Mouse (Mus musculus) megakaryocyte, embryonic 14.5 days (primary cell): Measurements from ENCODE around the gene Rps5. TPM values are rescaled to one million over a fixed set of nuclear protein-coding genes. Genes with fewer than 3 reads are reported as not detected.

Experiments
- H3K27me3 ChIP-seq: replicated peaks from 2 replicates; pipeline ENCODE3; 2012; ENCODE audit warnings: inconsistent platforms
- H3K36me3 ChIP-seq: replicated peaks from 2 replicates; pipeline ENCODE3; 2012; ENCODE audit warnings: low read length, inconsistent platforms, mixed read lengths
- H3K4me1 ChIP-seq: 2 replicates; pipeline ENCODE4 v1.6.1; 2012; ENCODE audit warnings: inconsistent platforms
- H3K4me3 ChIP-seq: replicated peaks from 2 replicates; pipeline ENCODE3; 2012; ENCODE audit warnings: moderate library complexity, mild to moderate bottlenecking, inconsistent platforms
- H3K9me3 ChIP-seq: 2 replicates; pipeline ENCODE4 v1.6.1; 2012; ENCODE audit warnings: inconsistent platforms
- FLI1 ChIP-seq: IDR thresholded peaks from 2 replicates; pipeline ENCODE4 v1.6.1; 2012; ENCODE audit warnings: low read length, inconsistent platforms, mixed read lengths
- GATA1 ChIP-seq: IDR thresholded peaks from 3 replicates; pipeline ENCODE4 v1.6.1; 2012; ENCODE audit warnings: mixed read lengths, low read length, inconsistent platforms, borderline replicate concordance
- polyA plus RNA-seq: library from polyadenylated mRNA; stranded (reverse); fragments of >175 nt; gene quantifications from 2 replicates; pipeline ENCODE4 v1.2.3, GENCODE M21; 2012; ENCODE audit warnings: low replicate concordance; ENCODE audit not compliant: insufficient read depth

The Rps5 gene
- polyA plus RNA-seq, 1 experiment: 3,041 TPM

- no peak overlapping the region for H3K4me3 ChIP-seq
- H3K27me3 ChIP-seq: no peaks in the 10 kb centered on the region
- peaks cover 32% of the 10 kb centered on the region; the same call in 1 of the 2 replicates for H3K4me1 ChIP-seq
- H3K36me3 ChIP-seq: no peaks in the 10 kb centered on the region
- no peak for TF ChIP-seq FLI1
- TF ChIP-seq GATA1: no peak
- no peaks in the 10 kb centered on the region for H3K9me3 ChIP-seq
These were observed 32.8 kb downstream of the Rps5 start for GRCm38 (mm10) chr7:12954896-12955295.

DNA sequence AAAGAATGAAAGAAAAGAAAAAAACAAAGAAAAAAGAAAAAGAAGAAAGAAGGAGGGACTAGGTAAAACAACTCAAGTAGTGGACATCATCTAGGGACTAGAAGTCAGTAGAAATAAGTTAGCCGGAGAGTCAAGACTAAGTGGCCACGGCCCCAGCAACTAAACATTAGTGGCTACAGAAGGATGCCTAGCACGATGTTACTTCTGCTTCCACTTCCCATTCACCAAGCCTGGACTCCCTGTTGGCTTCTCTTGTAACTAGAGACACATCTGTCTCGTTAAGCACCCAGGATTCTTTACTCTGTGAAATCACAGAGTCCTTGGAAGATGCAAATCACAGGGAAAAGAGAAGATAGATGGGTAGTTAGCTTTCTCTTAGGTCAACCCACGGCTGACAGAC, 35.4 kb downstream of the Rps5 start:
- Histone ChIP-seq H3K4me1 (peaks cover 30% of the 10 kb centered on the region), H3K4me3 (peak overlapping the region; percentile 8), H3K9me3 (no peaks in the 10 kb centered on the region), H3K27me3 (no peaks in the 10 kb centered on the region), H3K36me3 (no peaks in the 10 kb centered on the region)
- no peak for TF ChIP-seq FLI1
- no peak for TF ChIP-seq GATA1

DNA sequence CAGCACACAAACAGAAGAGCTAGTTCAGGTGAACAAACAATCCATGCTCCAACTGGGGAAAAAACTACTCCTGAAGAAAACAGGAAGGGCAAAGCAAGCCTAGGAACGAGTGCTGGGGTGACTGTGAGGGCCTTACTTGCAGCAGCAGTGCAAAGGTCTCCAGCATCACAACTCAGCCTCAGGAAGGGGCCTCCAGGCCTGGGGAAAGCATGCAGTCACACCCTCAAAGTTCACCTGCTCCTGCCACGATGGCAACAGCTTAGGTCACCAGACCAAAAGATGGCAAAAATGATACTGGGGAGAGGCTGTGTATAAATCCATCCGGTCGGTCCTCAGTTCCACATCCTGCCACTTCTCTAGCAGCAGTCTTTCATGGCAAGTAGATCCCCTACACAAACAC, 36.9 kb downstream of the Rps5 start:
- Histone ChIP-seq H3K27me3 (no peaks in the 10 kb centered on the region), H3K4me3 (no peak overlapping the region), H3K36me3 (no peaks in the 10 kb centered on the region), H3K9me3 (no peaks in the 10 kb centered on the region), H3K4me1 (peaks cover 38% of the 10 kb centered on the region)
- TF ChIP-seq FLI1 (no peak), GATA1 (no peak)

DNA sequence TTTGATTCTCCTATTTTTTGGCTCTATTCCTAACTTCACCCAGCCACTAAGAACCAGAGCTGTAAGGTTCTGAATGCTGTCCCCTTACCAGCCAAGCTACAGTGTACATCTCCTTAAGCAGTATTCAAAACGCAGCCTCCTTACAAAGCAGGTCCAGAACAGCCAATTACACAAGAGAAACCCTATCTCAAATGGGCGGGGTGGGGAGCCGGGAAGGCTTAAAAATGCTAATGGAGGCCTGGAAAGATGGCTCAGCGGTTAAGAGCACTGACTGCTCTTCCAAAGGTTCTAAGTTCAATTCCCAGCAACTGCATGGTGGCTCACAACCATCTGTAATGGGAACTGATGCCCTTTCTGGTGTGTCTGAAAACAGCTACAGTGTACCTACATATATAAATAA, 37.6 kb downstream of the Rps5 start:
- no peaks in the 10 kb centered on the region for H3K36me3 ChIP-seq
- no peaks in the 10 kb centered on the region for H3K27me3 ChIP-seq
- peaks cover 41% of the 10 kb centered on the region for H3K4me1 ChIP-seq
- no peak overlapping the region for H3K4me3 ChIP-seq
- H3K9me3 ChIP-seq: no peaks in the 10 kb centered on the region
- TF ChIP-seq GATA1 (no peak), FLI1 (no peak)

DNA sequence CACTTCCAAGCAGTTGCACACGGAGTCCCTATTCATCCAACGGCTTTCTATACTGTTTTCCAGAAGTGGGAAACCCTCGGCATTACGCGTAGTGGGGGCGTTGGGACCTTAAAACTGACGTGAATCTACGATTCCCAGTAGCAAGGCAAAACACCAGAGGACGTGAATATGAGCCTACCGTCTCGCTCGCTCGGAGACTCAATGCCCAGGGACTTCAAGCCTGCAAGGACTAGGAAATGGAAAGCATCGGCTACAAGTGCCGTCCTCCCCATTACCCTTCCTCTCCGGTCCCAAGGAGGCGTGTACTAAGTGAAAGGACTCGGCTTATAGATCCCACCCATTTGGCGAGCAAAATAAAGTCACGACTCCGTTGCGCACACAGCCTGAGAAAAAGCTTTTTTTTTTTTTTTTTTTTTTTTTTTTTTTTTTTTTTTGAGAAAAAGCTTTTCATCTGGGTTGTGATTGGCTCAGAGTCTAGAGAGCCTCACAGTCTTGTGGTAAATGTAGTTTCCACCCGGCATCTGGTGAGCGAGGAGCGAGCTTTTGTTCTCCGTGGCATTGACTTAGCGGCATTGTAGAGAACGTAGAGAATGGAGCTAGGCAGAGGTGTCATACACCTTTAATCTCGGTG, 39.5 kb downstream of the Rps5 start:
- no peak for TF ChIP-seq GATA1
- no peak for TF ChIP-seq FLI1
- no peaks in the 10 kb centered on the region for H3K36me3 ChIP-seq

DNA sequence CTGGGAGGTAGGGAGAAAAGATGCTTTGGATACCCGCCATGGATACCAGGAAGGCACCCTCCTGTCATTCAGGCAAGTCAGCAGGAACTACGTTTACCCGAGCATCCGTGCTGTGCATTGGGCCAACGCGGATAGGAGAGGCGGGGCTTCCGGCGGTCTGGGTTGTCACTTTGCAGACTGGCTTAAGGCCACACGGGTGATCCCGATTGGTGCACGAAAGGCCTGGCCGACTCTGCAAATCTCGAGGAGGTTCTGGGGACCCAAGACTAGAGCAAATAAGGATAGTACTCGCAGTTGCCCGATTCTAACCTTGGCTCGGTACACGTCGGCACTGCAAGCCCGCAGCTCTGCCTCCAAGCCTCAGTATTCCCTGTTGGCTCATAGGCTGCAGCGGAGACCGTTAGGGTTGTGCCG, 43.6 kb downstream of the Rps5 start, which contains the start of gene Zfp324:
TSS of gene Zfp324 (plus strand) at position 161 of the 414 bp plus-strand sequence.
- Histone ChIP-seq H3K36me3 (peaks cover 26% of the 10 kb centered on the region), H3K9me3 (no peaks in the 10 kb centered on the region), H3K27me3 (no peaks in the 10 kb centered on the region), H3K4me1 (peaks cover 76% of the 10 kb centered on the region), H3K4me3 (peak within 1 kb of the TSS; percentile 93)
- TF ChIP-seq GATA1: no peak
- TF ChIP-seq FLI1: no peak

More for the DNA sequence above, 39.5 kb downstream of the Rps5 start:
- H3K27me3 ChIP-seq: no peaks in the 10 kb centered on the region
- peak overlapping the region; percentile 95 for H3K4me3 ChIP-seq
- H3K9me3 ChIP-seq: no peaks in the 10 kb centered on the region
- H3K4me1 ChIP-seq: peaks cover 49% of the 10 kb centered on the region

DNA sequence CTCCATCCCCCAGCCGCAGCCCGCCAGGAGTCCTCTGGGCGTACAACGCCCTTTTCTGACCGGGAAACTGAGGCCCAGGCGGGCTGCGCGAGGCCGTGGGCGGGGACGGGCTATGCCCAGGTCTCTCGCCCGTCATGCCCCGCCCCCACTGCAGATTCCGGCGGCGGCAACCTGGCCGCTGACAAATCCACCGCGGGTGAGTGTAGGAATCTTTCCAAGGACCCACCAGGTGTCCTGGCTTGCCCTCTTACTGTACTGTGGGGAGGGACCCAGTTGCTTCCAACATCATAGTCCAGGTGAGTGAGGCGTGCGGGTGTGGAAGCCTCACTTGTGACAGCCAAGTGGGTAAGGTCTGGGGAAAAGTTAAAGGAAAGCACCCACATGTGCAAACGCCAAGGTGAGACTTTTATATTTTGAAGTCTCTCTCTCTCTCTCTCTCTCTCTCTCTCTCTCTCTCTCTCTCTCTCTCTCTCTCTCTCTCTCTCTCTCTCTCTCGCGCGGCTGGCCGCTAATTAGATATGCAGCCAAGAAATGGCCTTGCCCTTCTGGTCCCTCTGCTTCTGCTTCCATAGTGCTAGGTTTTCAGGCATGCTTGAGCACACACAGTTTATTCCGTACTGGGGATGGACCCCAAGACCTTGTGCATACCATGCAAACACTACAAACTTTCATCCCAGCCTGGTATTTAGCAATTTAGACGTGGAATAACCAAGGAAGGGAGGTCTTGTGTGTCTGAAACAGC, 44.2 kb downstream of the Rps5 start:
- Histone ChIP-seq H3K36me3 (peaks cover 31% of the 10 kb centered on the region), H3K27me3 (no peaks in the 10 kb centered on the region), H3K4me3 (peak overlapping the region; percentile 93), H3K4me1 (peaks cover 76% of the 10 kb centered on the region), H3K9me3 (no peaks in the 10 kb centered on the region)
- TF ChIP-seq FLI1 (no peak), GATA1 (no peak)

DNA sequence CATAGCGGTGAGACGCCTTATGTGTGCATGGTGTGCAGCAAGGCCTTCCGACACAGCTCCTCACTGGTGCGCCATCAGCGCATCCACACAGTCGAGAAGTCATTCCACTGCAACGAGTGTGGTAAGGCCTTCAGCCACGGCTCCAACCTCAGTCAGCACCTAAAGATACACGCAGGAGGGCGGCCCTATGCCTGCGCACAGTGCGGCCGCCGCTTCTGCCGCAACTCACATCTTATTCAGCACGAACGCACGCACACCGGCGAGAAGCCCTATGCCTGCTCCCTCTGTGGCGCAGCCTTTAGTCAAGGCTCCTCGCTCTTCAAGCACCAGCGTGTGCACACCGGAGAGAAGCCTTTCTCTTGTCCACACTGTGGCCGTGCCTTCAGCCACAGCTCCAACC, 48.8 kb downstream of the Rps5 start:
- TF ChIP-seq FLI1 (no peak), GATA1 (no peak)
- Histone ChIP-seq H3K36me3 (peaks cover 57% of the 10 kb centered on the region), H3K27me3 (no peaks in the 10 kb centered on the region), H3K4me3 (peak overlapping the region; percentile 30), H3K4me1 (peaks cover 61% of the 10 kb centered on the region), H3K9me3 (no peaks in the 10 kb centered on the region)

Other genes starting within 250 kb of the Rps5 start
- gene Vmn2r55, start 237.3 kb upstream of the Rps5 start, polyA plus RNA-seq: not detected in 2 replicates
- not detected in 2 replicates for gene Vmn2r56, start 187.3 kb upstream of the Rps5 start, polyA plus RNA-seq
- gene Zscan18, start 118.7 kb upstream of the Rps5 start, polyA plus RNA-seq: not detected in 2 replicates
- not detected in 2 replicates for gene Zfp329, start 103.4 kb upstream of the Rps5 start, polyA plus RNA-seq
- gene Zfp110, start 87.5 kb upstream of the Rps5 start, polyA plus RNA-seq: 0.65 TPM in 1 of 2 replicates, not detected in the other
- 0.25 TPM in 1 of 2 replicates, not detected in the other for gene Zfp128, start 41.1 kb upstream of the Rps5 start, polyA plus RNA-seq
- 1.4 and 1.5 TPM in 2 replicates for gene Zscan22, start 24.5 kb upstream of the Rps5 start, polyA plus RNA-seq
- gene Rnf225, start 5.1 kb downstream of the Rps5 start, polyA plus RNA-seq: 1.5 and 2.4 TPM in 2 replicates
- 1.9 and 2.1 TPM in 2 replicates for gene Zfp324, start 43.5 kb downstream of the Rps5 start, polyA plus RNA-seq
- 1.7 and 3.2 TPM in 2 replicates for gene Zfp446, start 55.6 kb downstream of the Rps5 start, polyA plus RNA-seq
- not detected in 2 replicates for gene Slc27a5, start 75.9 kb downstream of the Rps5 start, polyA plus RNA-seq
- 55.5 and 236 TPM in 2 replicates for gene Trim28, start 76.8 kb downstream of the Rps5 start, polyA plus RNA-seq
- 52.8 and 179 TPM in 2 replicates for gene Zbtb45, start 87.7 kb downstream of the Rps5 start, polyA plus RNA-seq
- 404 and 592 TPM in 2 replicates for gene Chmp2a, start 112.5 kb downstream of the Rps5 start, polyA plus RNA-seq
- gene Ube2m, start 116.0 kb downstream of the Rps5 start, polyA plus RNA-seq: 283 and 366 TPM in 2 replicates
- 1.6 and 6.1 TPM in 2 replicates for gene Mzf1, start 132.5 kb downstream of the Rps5 start, polyA plus RNA-seq
- 0.26 TPM in 1 of 2 replicates, not detected in the other for gene Vmn1r85, start 172.9 kb downstream of the Rps5 start, polyA plus RNA-seq
- not detected in 2 replicates for gene Vmn1r86, start 197.6 kb downstream of the Rps5 start, polyA plus RNA-seq
- not detected in 2 replicates for gene Vmn1r87, start 217.9 kb downstream of the Rps5 start, polyA plus RNA-seq
- 0.10 and 0.18 TPM in 2 replicates for gene Vmn1r88, start 237.3 kb downstream of the Rps5 start, polyA plus RNA-seq